Mouse (Mus musculus) MEL (cell line): ENCODE measurements around the gene Cldn5. TPM values are rescaled to one million over a fixed set of nuclear protein-coding genes. Genes with fewer than 3 reads are reported as not detected.
A peak's percentile ranks its signal among the peaks of the same experiment; 100 is the strongest.

Experiments
- DNase-seq: peaks from one replicate; pipeline ENCODE4 v3.0.0; 2011; ENCODE audit warnings: low read depth, low spot score
- H3K27ac ChIP-seq: 2 replicates; pipeline ENCODE4 v1.5.1; 2012; ENCODE audit warnings: low read depth, mild to moderate bottlenecking, control low read depth, low read length, moderate library complexity; ENCODE audit not compliant: control insufficient read depth
- H3K27me3 ChIP-seq, 2 experiments: fragments of 150-350 bp in 1 of 2; sonication (generic) in 1 of 2; 2 replicates each; pipeline ENCODE4 v1.6.1; 2012; ENCODE audit warnings: low read length in 2 of 2, mild to moderate bottlenecking in 2 of 2, improper control_type of control experiment in 1 of 2, moderate library complexity in 1 of 2; ENCODE audit not compliant: insufficient read depth in 2 of 2, control insufficient read depth in 1 of 2
- H3K36me3 ChIP-seq, 2 experiments: 2 replicates each; pipeline ENCODE4 v1.6.1; 2012 to 2014; ENCODE audit warnings: low read length in 2 of 2, improper control_type of control experiment in 1 of 2, inconsistent platforms in 1 of 2, mild to moderate bottlenecking in 1 of 2; ENCODE audit not compliant: insufficient read depth in 2 of 2, control insufficient read depth in 1 of 2
- H3K4me1 ChIP-seq, 2 experiments: fragments of 150-350 bp in 1 of 2; sonication (generic) in 1 of 2; 2 replicates each; pipeline ENCODE4 v1.6.1; 2012; ENCODE audit warnings: low read length in 2 of 2, improper control_type of control experiment in 1 of 2, mild to moderate bottlenecking in 1 of 2; ENCODE audit not compliant: insufficient read depth in 2 of 2, control insufficient read depth in 1 of 2
- H3K4me3 ChIP-seq, 2 experiments: fragments of 150-350 bp in 1 of 2; sonication (generic) in 1 of 2; 2 replicates each; pipeline ENCODE4 v1.5.1; 2012; ENCODE audit warnings: low read depth in 2 of 2, low read length in 2 of 2, mild to moderate bottlenecking in 2 of 2, moderate library complexity in 2 of 2, control low read depth in 1 of 2, improper control_type of control experiment in 1 of 2; ENCODE audit not compliant: control insufficient read depth in 1 of 2, insufficient read depth in 1 of 2
- H3K79me2 ChIP-seq: 2 replicates; pipeline ENCODE4 v1.6.1; 2012; ENCODE audit warnings: mild to moderate bottlenecking, low read length, moderate library complexity; ENCODE audit not compliant: control insufficient read depth, poor library complexity, insufficient read depth
- H3K9ac ChIP-seq: 2 replicates; pipeline ENCODE4 v1.6.1; 2012; ENCODE audit warnings: low read depth, mild to moderate bottlenecking, control low read depth, low read length, moderate library complexity; ENCODE audit not compliant: control insufficient read depth, poor library complexity, severe bottlenecking
- H3K9me3 ChIP-seq: fragments of 150-350 bp; sonication (generic); replicated peaks from 2 replicates; pipeline ENCODE4 v1.6.1; 2012; ENCODE audit warnings: mild to moderate bottlenecking, low read length, improper control_type of control experiment, moderate library complexity; ENCODE audit not compliant: insufficient read depth
- CHD1 ChIP-seq: IDR thresholded peaks from 2 replicates; pipeline ENCODE4 v1.6.1; 2012; ENCODE audit warnings: low read depth, mild to moderate bottlenecking, inconsistent platforms, low read length, improper control_type of control experiment
- ETS1 ChIP-seq: IDR thresholded peaks from 2 replicates; pipeline ENCODE4 v1.6.1; 2012; ENCODE audit warnings: low read depth, mild to moderate bottlenecking, inconsistent platforms, low read length, improper control_type of control experiment, moderate library complexity
- HCFC1 ChIP-seq: IDR thresholded peaks from 2 replicates; pipeline ENCODE4 v1.6.1; 2012; ENCODE audit warnings: low read depth, mild to moderate bottlenecking, inconsistent platforms, low read length, improper control_type of control experiment, moderate library complexity
- KAT2A ChIP-seq: conservative IDR thresholded peaks from 2 replicates; pipeline ENCODE4 v1.6.1; 2012; ENCODE audit warnings: low read depth, low read length, improper control_type of control experiment, inconsistent platforms
- MXI1 ChIP-seq: IDR thresholded peaks from 2 replicates; pipeline ENCODE4 v1.6.1; 2011; ENCODE audit warnings: mild to moderate bottlenecking, low read depth, low read length, improper control_type of control experiment
- MYB ChIP-seq: IDR thresholded peaks from 2 replicates; pipeline ENCODE4 v1.6.1; 2011; ENCODE audit warnings: mild to moderate bottlenecking, low read depth, low read length, improper control_type of control experiment
- NELFE ChIP-seq: IDR thresholded peaks from 2 replicates; pipeline ENCODE4 v1.6.1; 2011; ENCODE audit warnings: low read depth, low read length, improper control_type of control experiment
- NRF1 ChIP-seq: IDR thresholded peaks from 2 replicates; pipeline ENCODE4 v1.6.1; 2014; ENCODE audit warnings: low read depth, mild to moderate bottlenecking, inconsistent platforms, low read length, improper control_type of control experiment, moderate library complexity; ENCODE audit not compliant: poor library complexity, insufficient read depth, severe bottlenecking
- POLR2AphosphoS2 ChIP-seq: IDR thresholded peaks from 2 replicates; pipeline ENCODE4 v1.6.1; 2011; ENCODE audit warnings: low read length, improper control_type of control experiment
- SMC3 ChIP-seq: IDR thresholded peaks from 2 replicates; pipeline ENCODE4 v1.6.1; 2011; ENCODE audit warnings: low read depth, low read length, improper control_type of control experiment
- TAL1 ChIP-seq: IDR thresholded peaks from 2 replicates; pipeline ENCODE4 v1.6.1; 2012; ENCODE audit warnings: mild to moderate bottlenecking, inconsistent platforms, low read length, moderate library complexity, mixed read lengths
- TBP ChIP-seq: IDR thresholded peaks from 2 replicates; pipeline ENCODE4 v1.8.0; 2011; ENCODE audit warnings: low read depth, low read length, improper control_type of control experiment
- TCF12 ChIP-seq: IDR thresholded peaks from 2 replicates; pipeline ENCODE4 v1.6.1; 2014; ENCODE audit warnings: low read depth, mild to moderate bottlenecking, inconsistent platforms, low read length, improper control_type of control experiment, moderate library complexity
- ZKSCAN1 ChIP-seq: IDR thresholded peaks from 2 replicates; pipeline ENCODE4 v1.6.1; 2012; ENCODE audit warnings: low read depth, mild to moderate bottlenecking, inconsistent platforms, low read length, improper control_type of control experiment, moderate library complexity
- ZMIZ1 ChIP-seq: IDR thresholded peaks from 2 replicates; pipeline ENCODE4 v1.6.1; 2012; ENCODE audit warnings: low read depth, mild to moderate bottlenecking, inconsistent platforms, low read length, improper control_type of control experiment, moderate library complexity
- polyA plus RNA-seq, 2 experiments: library from polyadenylated mRNA; stranded (reverse) in 1 of 2; unstranded in 1 of 2; fragments of >175 nt in 1 of 2; fragments of >200 nt in 1 of 2; gene quantifications; 2 replicates each; pipeline versions ENCODE4 v1.2.1 to v1.2.4; 2012; ENCODE audit warnings: low replicate concordance in 2 of 2, low read depth in 1 of 2; ENCODE audit not compliant: insufficient read length in 2 of 2, insufficient read depth in 1 of 2, missing spikeins in 1 of 2
- total RNA-seq: library from RNA; depleted of rRNA; stranded (reverse); fragments of 300-350 nt; gene quantifications from 2 replicates; pipeline ENCODE4 v1.2.3, GENCODE M21; 2012

Cldn5 gene
- total and polyA plus RNA-seq, 3 experiments: not detected

DNA sequence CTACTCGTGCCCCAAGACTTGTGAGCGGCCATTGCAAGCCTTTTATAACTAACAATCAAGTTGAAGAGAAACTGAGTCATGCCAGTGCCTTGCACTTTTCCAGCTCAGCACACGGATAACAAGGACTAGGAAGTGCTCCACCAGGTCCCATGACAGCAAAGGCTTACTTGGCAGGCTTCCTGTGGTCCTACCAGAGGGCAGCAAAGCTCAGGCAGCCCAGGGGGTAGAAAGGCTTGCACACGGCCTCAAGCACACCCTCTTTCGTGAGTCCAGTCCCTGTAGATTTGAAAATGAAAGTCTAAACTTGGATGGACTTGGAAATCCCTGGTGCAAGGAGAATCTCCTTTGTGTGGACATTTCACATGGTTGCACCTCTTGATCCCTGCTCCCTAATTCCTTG, 47.5 kb upstream of the Cldn5 start:
- Histone ChIP-seq H3K36me3 (no peaks in the 10 kb centered on the region), H3K27ac (no peak overlapping the region), H3K9me3 (no peaks in the 10 kb centered on the region), H3K27me3 (no peaks in the 10 kb centered on the region; a peak in 1 of 4 replicates), H3K79me2 (no peaks in the 10 kb centered on the region), H3K4me3 (no peak overlapping the region), H3K9ac (no peak overlapping the region), H3K4me1 (no peaks in the 10 kb centered on the region)
- TF ChIP-seq ETS1 (no peak), SMC3 (no peak), HCFC1 (no peak), ZMIZ1 (no peak), POLR2AphosphoS2 (no peak), TBP (no peak), MYB (no peak), TCF12 (no peak)
- no peak for DNase-seq

DNA sequence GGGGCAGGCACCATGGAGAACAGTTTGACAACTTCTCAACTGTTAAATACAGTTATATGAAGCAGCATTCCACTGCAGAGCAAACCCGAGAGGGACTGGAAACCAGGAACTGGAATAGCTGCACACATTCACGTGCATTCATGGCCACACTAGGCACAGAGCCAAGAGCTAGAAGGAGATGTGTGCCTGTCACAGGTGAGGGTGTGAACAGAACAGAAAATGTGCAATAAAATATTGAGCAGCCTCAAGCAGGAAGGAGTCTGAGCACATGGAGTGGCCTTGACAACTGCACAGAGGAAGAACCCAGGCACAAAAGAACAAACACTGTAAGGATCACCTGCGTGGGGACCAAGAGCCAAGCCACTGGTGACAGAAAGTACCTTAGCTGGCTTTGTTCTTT, 46.0 kb upstream of the Cldn5 start:
- no peaks in the 10 kb centered on the region for H3K4me1 ChIP-seq
- no peaks in the 10 kb centered on the region for H3K9me3 ChIP-seq
- no peak for DNase-seq
- peaks cover 0 to 1% of the 10 kb centered on the region in 2 experiments; a peak in 1 of 4 replicates for H3K27me3 ChIP-seq
- H3K27ac ChIP-seq: no peak overlapping the region
- TF ChIP-seq CHD1 (no peak), TAL1 (no peak), NRF1 (no peak), MYB (no peak), MXI1 (no peak), NELFE (no peak)
- no peaks in the 10 kb centered on the region for H3K36me3 ChIP-seq
- no peaks in the 10 kb centered on the region for H3K79me2 ChIP-seq
- H3K9ac ChIP-seq: no peak overlapping the region
- H3K4me3 ChIP-seq: no peak overlapping the region

DNA sequence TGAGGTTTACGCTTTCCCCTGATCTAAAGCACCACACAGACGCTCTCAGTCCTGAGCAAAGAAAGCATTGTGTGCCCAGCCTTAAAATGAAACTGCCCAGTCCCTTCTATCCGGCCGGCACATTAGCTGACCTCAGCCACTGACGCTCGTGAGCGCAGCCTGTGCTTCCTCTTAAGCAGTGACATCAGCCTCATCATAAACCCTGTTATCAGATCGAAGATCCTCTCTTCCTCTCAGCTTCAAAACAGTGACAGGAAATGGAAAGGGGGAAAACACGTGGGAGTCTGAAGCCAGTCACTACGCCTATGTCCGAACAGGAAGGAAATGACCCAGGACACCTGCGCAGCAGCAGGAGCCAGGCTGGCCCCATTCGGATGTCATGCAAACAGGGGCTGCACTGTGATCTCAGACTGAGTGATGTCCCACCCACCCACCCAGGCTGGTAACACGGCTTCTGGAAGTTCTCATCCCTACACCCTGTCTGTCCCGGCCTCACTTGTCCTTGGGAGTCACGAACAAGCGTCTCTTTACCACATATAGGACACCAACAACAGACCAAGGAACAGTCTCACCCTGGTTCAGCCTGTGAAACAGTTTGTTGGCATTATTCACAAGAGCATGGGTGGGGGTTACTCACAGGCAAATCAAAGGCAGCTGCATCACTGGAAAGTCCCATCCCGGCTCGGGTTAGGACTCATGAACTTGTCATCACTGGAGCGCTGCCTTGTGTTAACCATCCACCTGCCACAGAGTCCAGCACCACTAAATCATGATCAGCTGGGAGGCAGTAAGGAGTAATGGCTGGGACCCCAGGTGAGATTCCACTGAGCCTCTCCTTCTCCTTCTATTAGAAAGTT, 43.3 kb upstream of the Cldn5 start:
- H3K36me3 ChIP-seq: no peaks in the 10 kb centered on the region
- TF ChIP-seq ZKSCAN1 (no peak), KAT2A (no peak), ETS1 (no peak), SMC3 (no peak)
- no peaks in the 10 kb centered on the region for H3K9me3 ChIP-seq
- peak overlapping the region in 1 of 2 experiments; percentile 1; a peak in 1 of 4 replicates for H3K4me3 ChIP-seq
- no peak overlapping the region for H3K9ac ChIP-seq
- H3K79me2 ChIP-seq: no peaks in the 10 kb centered on the region
- no peak overlapping the region for H3K27ac ChIP-seq
- H3K4me1 ChIP-seq: no peaks in the 10 kb centered on the region
- no peak for DNase-seq
- peaks cover 0 to 3% of the 10 kb centered on the region in 2 experiments; a peak in 1 of 4 replicates for H3K27me3 ChIP-seq
